Mouse (Mus musculus) liver, adult 10 weeks (tissue): ENCODE data around the gene 4930467E23Rik. TPM values are rescaled to one million over a fixed set of nuclear protein-coding genes. Genes with fewer than 3 reads are reported as not detected.

Experiments used
- polyA plus RNA-seq: library from polyadenylated mRNA; stranded (reverse); fragments of 350-450 nt; fragmentation: Illumina TruSeq; extraction: RNeasy Lipid Tissue Mini Kit (QIAGEN cat#74804); gene quantifications from one replicate; pipeline ENCODE4 v1.2.3, GENCODE M21; 2014; ENCODE audit warnings: low read depth, low replicate concordance

4930467E23Rik gene
- polyA plus RNA-seq, result not detected

DNA sequence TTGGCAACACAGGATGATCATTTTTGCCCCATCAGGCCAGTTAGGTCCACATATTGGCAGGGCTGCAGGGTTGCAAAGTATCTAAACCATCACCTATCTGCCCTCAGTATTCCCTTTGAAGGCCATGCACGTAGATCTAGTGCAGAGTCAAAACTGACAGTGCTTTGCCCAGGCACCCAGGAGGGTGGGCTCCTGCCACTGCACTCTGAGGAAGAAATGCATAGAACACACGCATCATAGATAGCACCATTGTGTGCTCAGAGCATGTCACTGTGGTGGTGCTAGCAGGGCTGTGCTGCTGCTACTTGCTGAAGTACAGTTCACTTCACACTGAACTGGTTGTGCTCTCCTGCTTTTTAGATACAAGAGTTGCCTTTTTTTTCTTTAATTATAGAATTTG, at the start of gene 4930467E23Rik:
4930467E23Rik (plus strand) TSS at position 301 of the 400 bp plus-strand sequence.

Other genes with a start within 250 kb of the 4930467E23Rik start
- gene Defb7, start 234.5 kb upstream of the 4930467E23Rik start, polyA plus RNA-seq, result not detected
- not detected for gene Gm31371, start 173.8 kb downstream of the 4930467E23Rik start, polyA plus RNA-seq